Mouse (Mus musculus): ENCODE measurements at regions not wholly inside any gene's neighbourhood (a gene's known extent, or its start where the extent isn't known, plus 50 kb on each side); places are given as distances from the start of the nearest gene placed in this dataset.
"Not testable (repeated sequence)": the region's sequence is repeated elsewhere in the genome, so short reads cannot be mapped to it uniquely, and the experiment has no call there.

- no peak for DNase-seq (ENCODE audit: low spot score in 2 of 2)
Measured at GRCm38 (mm10) chr17:4874459-4874858, 119.7 kb upstream of the Arid1b start.

GRCm38 (mm10) chr17:4875086-4876046 lies 118.8 kb upstream of the Arid1b start:
- no peak for DNase-seq (ENCODE audit: low spot score in 2 of 2)

- no peak for DNase-seq (ENCODE audit: low spot score in 2 of 2)
Measured at GRCm38 (mm10) chr17:4876431-4876830, 117.7 kb upstream of the Arid1b start.

- no peak for DNase-seq (ENCODE audit: low spot score in 2 of 2)
Measured at GRCm38 (mm10) chr17:4881473-4881872, 112.7 kb upstream of the Arid1b start.

GRCm38 (mm10) chr17:4884083-4884482 lies 110.0 kb upstream of the Arid1b start:
- DNase-seq (ENCODE audit: low spot score in 2 of 2), result no peak

- no peak for DNase-seq (ENCODE audit: low spot score in 2 of 2)
Measured at GRCm38 (mm10) chr17:4884761-4885160, 109.4 kb upstream of the Arid1b start.

- not testable (repeated sequence) for DNase-seq (ENCODE audit: low spot score in 2 of 2)
Measured at GRCm38 (mm10) chr17:4887331-4887730, 106.8 kb upstream of the Arid1b start.

- DNase-seq (ENCODE audit: low spot score in 2 of 2), result no peak
Measured at GRCm38 (mm10) chr17:4889577-4889976, 104.6 kb upstream of the Arid1b start.

- no peak for DNase-seq (ENCODE audit: low spot score in 2 of 2)
Measured at GRCm38 (mm10) chr17:4890131-4890530, 104.0 kb upstream of the Arid1b start.

- no peak for DNase-seq (ENCODE audit: low spot score in 2 of 2)
Measured at GRCm38 (mm10) chr17:4891576-4891975, 102.6 kb upstream of the Arid1b start.

- not testable (repeated sequence) for DNase-seq (ENCODE audit: low spot score in 2 of 2)
Measured at GRCm38 (mm10) chr17:4894756-4895330, 99.3 kb upstream of the Arid1b start.

GRCm38 (mm10) chr17:4903129-4903528 lies 91.0 kb upstream of the Arid1b start:
- DNase-seq (ENCODE audit: low spot score in 2 of 2), result no peak

GRCm38 (mm10) chr17:4906504-4906903 lies 87.6 kb upstream of the Arid1b start:
- no peak for DNase-seq (ENCODE audit: low spot score in 2 of 2)

GRCm38 (mm10) chr17:4907181-4907752 lies 86.9 kb upstream of the Arid1b start:
- DNase-seq (ENCODE audit: low spot score in 2 of 2), result no peak

GRCm38 (mm10) chr17:4907841-4908571 lies 86.1 kb upstream of the Arid1b start:
- DNase-seq (ENCODE audit: low spot score in 2 of 2), result peak; percentile 85 to 94

- peak in 1 of 2 experiments; percentile 19 for DNase-seq (ENCODE audit: low spot score in 2 of 2)
Measured at GRCm38 (mm10) chr17:4908572-4908965, 85.6 kb upstream of the Arid1b start.

- DNase-seq (ENCODE audit: low spot score in 2 of 2), result peak in 1 of 2 experiments; percentile 39
Measured at GRCm38 (mm10) chr17:4910182-4910581, 84.0 kb upstream of the Arid1b start.

GRCm38 (mm10) chr17:4913001-4913400 lies 81.1 kb upstream of the Arid1b start:
- peak in 1 of 2 experiments; percentile 50 for DNase-seq (ENCODE audit: low spot score in 2 of 2)

GRCm38 (mm10) chr17:4919866-4920495 lies 74.2 kb upstream of the Arid1b start:
- no peak for DNase-seq (ENCODE audit: low spot score in 2 of 2)

- no peak for DNase-seq (ENCODE audit: low spot score in 2 of 2)
Measured at GRCm38 (mm10) chr17:4921121-4921520, 73.0 kb upstream of the Arid1b start.

GRCm38 (mm10) chr17:4928631-4929030 lies 65.5 kb upstream of the Arid1b start:
- no peak for DNase-seq (ENCODE audit: low spot score in 2 of 2)

All from spleen, postnatal 4 days (tissue).